Mouse (Mus musculus): ENCODE results near the gene Usp15. TPM values are rescaled to one million over a fixed set of nuclear protein-coding genes. Genes with fewer than 3 reads are reported as not detected.

The Usp15 gene
- polyA plus RNA-seq (2012; rRNA removed): 1.0 and 1.6 TPM in 2 replicates

DNA sequence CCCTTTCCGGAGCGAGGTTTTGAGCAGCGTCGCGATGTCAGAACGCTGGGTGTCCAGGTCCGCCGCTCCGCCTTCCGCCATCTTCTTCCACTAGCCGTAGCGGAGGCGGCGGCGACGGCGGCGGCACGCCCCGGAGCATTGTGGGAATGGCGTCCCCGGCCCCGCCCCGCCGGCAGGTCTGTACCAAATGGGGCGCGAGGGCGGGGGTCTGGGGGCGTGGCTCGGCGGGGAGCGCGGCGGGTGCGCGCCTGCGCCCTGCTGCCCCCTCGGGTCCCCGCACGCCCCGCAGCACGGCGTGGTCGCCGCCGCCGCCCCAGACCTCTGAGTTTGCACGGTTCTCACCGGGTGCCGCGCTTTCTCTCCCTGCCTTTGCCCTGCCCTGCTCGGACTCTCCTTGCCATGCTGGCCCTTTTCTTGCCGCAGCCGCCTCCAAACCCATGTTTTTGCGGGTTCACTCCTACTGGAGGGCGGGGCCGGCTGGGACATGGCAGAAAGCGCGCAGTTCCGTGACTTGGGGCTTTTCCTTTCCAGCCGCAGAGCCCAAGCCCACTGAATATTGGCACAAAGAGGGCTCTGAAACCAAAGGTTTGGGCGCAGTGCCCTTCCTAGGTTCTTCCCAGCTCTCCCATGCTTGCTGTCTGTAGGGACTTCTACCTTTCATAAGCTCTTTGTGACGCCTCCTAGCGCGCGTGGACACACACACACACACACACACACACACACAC is at the start of gene Usp15:
TSS of gene Usp15 (minus strand) at position 161 of the 725 bp plus-strand sequence.

DNA sequence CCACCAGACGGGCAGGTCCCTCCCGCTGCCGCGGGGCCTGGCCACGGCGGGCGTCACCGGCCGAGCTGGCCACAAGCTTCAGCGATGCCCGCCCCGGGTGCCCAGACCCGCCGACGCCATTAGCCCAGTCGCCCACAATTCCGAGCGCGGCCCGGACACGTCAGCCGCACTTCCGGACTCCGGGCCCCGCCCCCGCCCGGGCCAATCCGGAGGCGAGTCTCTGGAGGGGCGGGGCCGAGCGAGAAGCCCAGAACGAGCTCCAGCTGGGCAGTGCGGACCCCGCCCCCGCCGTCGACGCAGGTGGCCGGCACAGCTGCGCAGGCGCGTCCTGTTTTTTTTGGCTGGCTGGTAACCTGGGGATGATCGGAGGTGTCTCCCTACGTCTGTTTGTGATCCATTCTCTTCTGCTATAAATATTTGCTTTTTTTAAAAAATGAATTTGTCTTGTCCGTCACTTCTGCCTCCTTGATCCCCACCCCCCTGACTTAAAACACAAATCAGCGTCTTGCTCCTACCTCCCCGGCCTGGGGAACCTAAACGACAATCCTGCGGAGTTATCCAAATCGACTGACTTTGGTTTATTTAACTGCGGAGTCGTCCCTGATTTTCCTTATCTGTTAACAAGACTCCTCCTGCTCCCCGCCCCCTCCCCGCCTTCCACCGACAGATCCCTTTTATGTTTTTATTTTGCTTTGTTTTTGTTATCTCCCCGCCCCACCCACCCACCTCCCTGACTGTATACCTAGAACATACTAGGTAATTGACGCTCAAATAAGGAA is 120.4 kb downstream of the Usp15 start, which contains the start of gene Mon2:
TSS of gene Mon2 (minus strand) at position 261 of the 779 bp plus-strand sequence.

Other genes starting within 250 kb of the Usp15 start
- 16.2 and 22.8 TPM in 2 replicates for gene Mon2, start 120.5 kb downstream of the Usp15 start, polyA plus RNA-seq (2012; rRNA removed)
- gene Fam19a2, start 67.0 kb upstream of the Usp15 start, polyA plus RNA-seq (2012; rRNA removed): 0.08 and 0.16 TPM in 2 replicates